Mouse (Mus musculus) lung, postnatal 0 days (tissue): ENCODE results near the gene Atf6.

ENCODE experiments used
- CTCF ChIP-seq: IDR thresholded peaks from 2 replicates; pipeline ENCODE4 v1.5.1; 2016; ENCODE audit warnings: antibody characterized with exemption, mild to moderate bottlenecking
- EP300 ChIP-seq: IDR thresholded peaks from 2 replicates; pipeline ENCODE4 v1.6.1; 2016; ENCODE audit warnings: antibody characterized with exemption, mild to moderate bottlenecking, control low read depth

DNA sequence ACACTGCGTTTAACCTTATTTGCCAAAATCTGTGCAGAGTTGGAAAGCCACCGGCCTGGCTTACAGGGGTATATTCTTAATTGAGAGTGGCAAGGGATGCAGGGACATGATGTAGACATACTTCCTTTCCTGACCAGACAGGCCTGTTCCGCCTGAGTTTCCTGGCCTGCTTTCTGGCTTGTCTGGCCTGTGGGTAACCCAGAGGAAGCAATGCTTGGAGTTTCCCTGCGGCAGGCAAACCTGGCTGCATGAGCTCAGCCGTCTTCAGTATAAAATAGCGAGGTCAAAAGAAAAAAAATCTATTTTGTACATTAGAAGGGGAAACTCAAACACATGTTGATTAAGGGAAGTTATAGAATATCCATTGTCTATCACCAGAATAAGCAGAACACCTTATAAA, 139.0 kb downstream of the Atf6 start:
- TF ChIP-seq CTCF = no peak
- no peak for TF ChIP-seq EP300
